Mouse (Mus musculus) spleen, adult 18-20 months (tissue): ENCODE results near the gene Ap1b1.
A peak's percentile ranks its signal among the peaks of the same experiment; 100 is the strongest.

Experiments used
- DNase-seq, 2 experiments: peaks; one replicate each; pipeline ENCODE4 v3.0.0; 2022; ENCODE audit warnings: mixed read lengths in 2 of 2

Gene Ap1b1

GRCm38 (mm10) chr11:4987487-4987852 is 846 bp downstream of the Ap1b1 start:
- no peak for DNase-seq

GRCm38 (mm10) chr11:4989187-4989586 is 2.6 kb downstream of the Ap1b1 start:
- peak; percentile 40 to 52 for DNase-seq

GRCm38 (mm10) chr11:4992471-4992870 is 5.8 kb downstream of the Ap1b1 start:
- DNase-seq, result no peak

- DNase-seq, result no peak
Measured at GRCm38 (mm10) chr11:4995676-4996075, 9.1 kb downstream of the Ap1b1 start.

GRCm38 (mm10) chr11:4996621-4997199 is 10.1 kb downstream of the Ap1b1 start:
- no peak for DNase-seq

- DNase-seq, result no peak
Measured at GRCm38 (mm10) chr11:4998352-4998751, 11.7 kb downstream of the Ap1b1 start.

GRCm38 (mm10) chr11:4998762-4999161 is 12.1 kb downstream of the Ap1b1 start:
- DNase-seq, result no peak

GRCm38 (mm10) chr11:5000241-5000640 is 13.6 kb downstream of the Ap1b1 start:
- no peak for DNase-seq

- DNase-seq, result no peak
Measured at GRCm38 (mm10) chr11:5002826-5003225, 16.2 kb downstream of the Ap1b1 start.

GRCm38 (mm10) chr11:5005528-5005927 is 18.9 kb downstream of the Ap1b1 start:
- no peak for DNase-seq

- no peak for DNase-seq
Measured at GRCm38 (mm10) chr11:5007186-5007585, 20.6 kb downstream of the Ap1b1 start.

- DNase-seq, result no peak
Measured at GRCm38 (mm10) chr11:5008867-5009266, 22.2 kb downstream of the Ap1b1 start.

- no peak for DNase-seq
Measured at GRCm38 (mm10) chr11:5009354-5010074, 22.9 kb downstream of the Ap1b1 start.

GRCm38 (mm10) chr11:5010205-5010604 is 23.6 kb downstream of the Ap1b1 start:
- DNase-seq, result no peak

GRCm38 (mm10) chr11:5011480-5011879 is 24.9 kb downstream of the Ap1b1 start:
- no peak for DNase-seq

- no peak for DNase-seq
Measured at GRCm38 (mm10) chr11:5012213-5012715, 25.6 kb downstream of the Ap1b1 start.

- peak; percentile 12 to 50 for DNase-seq
Measured at GRCm38 (mm10) chr11:5015720-5016119, 29.1 kb downstream of the Ap1b1 start.

- no peak for DNase-seq
Measured at GRCm38 (mm10) chr11:5016286-5016685, 29.7 kb downstream of the Ap1b1 start.

GRCm38 (mm10) chr11:5017506-5017905 is 30.9 kb downstream of the Ap1b1 start:
- no peak for DNase-seq

GRCm38 (mm10) chr11:5025108-5025507 is 38.5 kb downstream of the Ap1b1 start:
- DNase-seq, result no peak

- DNase-seq, result no peak
Measured at GRCm38 (mm10) chr11:5028228-5028627, 41.6 kb downstream of the Ap1b1 start.

- no peak for DNase-seq
Measured at GRCm38 (mm10) chr11:5032706-5033105, 46.1 kb downstream of the Ap1b1 start.

GRCm38 (mm10) chr11:5033136-5033535 is 46.5 kb downstream of the Ap1b1 start:
- no peak for DNase-seq

- no peak for DNase-seq
Measured at GRCm38 (mm10) chr11:5035421-5035820, 48.8 kb downstream of the Ap1b1 start.
